In the genomic region with DNA sequence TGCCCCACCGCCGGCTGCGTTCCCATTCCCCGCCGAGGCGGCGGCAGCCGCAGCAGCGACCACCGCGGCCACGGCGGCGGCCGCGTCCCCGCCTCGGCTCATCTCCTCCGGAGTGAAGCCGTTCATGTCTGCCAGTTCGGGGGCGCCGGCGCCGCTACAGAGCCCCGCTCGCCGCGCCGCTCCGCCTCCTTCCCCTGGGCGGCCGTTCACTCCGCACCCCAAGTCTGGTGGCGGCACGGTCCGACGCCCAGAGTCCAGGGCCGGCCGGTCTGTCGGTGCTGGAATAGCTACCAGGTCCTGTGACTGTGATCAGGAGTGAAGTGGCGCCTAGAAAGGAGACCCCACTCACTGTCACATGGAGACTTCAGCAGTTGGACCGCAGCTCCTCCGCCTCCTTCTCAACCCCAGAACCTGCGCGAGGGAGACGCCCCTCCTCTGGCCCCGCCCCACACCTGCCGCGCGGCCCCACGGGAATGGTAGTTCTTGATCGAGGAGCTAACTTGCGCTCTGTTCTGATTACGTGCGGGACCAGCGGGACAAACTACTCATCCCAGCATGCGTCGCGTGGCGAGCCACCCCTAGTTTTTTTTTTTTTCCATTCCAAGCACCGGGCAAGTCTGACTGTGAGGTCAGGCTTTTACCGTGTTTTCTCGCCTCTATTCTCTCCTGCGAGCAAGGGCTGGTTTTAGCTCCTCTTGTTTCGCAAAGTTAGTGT, we compare ENCODE assay signal across 8 mouse cellular contexts. TPM values are rescaled to one million over a fixed set of nuclear protein-coding genes. Genes with fewer than 3 reads are reported as not detected.
A peak's percentile ranks its signal among the peaks of the same experiment; 100 is the strongest.
DNase-seq lines count a peak whose midpoint lies in the region; ATAC-seq lines count a peak whose summit lies in the region.

A gene (minus strand): TSS at position 420 of the 715 bp plus-strand sequence.

- peaks cover 8% of the 10 kb centered on the region for H3K36me3 ChIP-seq in hindbrain, embryonic 14.5 days (replicated peaks; ENCODE audit: control insufficient read depth, insufficient read depth)

- H3K9ac ChIP-seq in hindbrain, embryonic 14.5 days, result peak within 1 kb of the TSS; percentile 82

- no peaks in the 10 kb centered on the region for H3K27me3 ChIP-seq in hindbrain, embryonic 14.5 days (ENCODE audit: control insufficient read depth, insufficient read depth, low read length)

- H3K9me3 ChIP-seq in hindbrain, embryonic 14.5 days (ENCODE audit: control insufficient read depth, low read length), result no peaks in the 10 kb centered on the region

- peak within 1 kb of the TSS; percentile 86 for H3K4me2 ChIP-seq in hindbrain, embryonic 14.5 days (replicated peaks)

- WGBS in hindbrain, embryonic 14.5 days, result under 1% methylated on average over 66 of the region's 66 CpGs

- peaks cover 10% of the 10 kb centered on the region for H3K4me1 ChIP-seq in hindbrain, embryonic 14.5 days (replicated peaks; ENCODE audit: control insufficient read depth, insufficient read depth, low read length)

- DNase-seq in R1 (ENCODE audit: low read depth, low spot score), result peak; percentile 99
- DNase-seq in cerebellum, postnatal 25 days, result peak; percentile 98
- DNase-seq in frontal cortex, postnatal 25 days (ENCODE audit: low spot score in 2 of 2), result peak; percentile 92 to 95
- DNase-seq in hindbrain, embryonic 14.5 days (ENCODE audit: low spot score), result peak; percentile 95
- peak; percentile 98 to 99 for DNase-seq in layer of hippocampus, postnatal 36 days
- peak; percentile 99 for DNase-seq in lung, postnatal 36 days
- DNase-seq in retina, postnatal 1 day, result peak; percentile 99
- DNase-seq in urinary bladder, adult 18-20 months (ENCODE audit: low spot score in 2 of 2), result peak; percentile 98

- ATAC-seq in hindbrain, embryonic 14.5 days (ENCODE audit: low FRiP score), result peak; percentile 96

- peak within 1 kb of the TSS; percentile 92 for H3K4me3 ChIP-seq in hindbrain, embryonic 14.5 days (replicated peaks; ENCODE audit: low read length)

- H3K27ac ChIP-seq in hindbrain, embryonic 14.5 days, result peak within 1 kb of the TSS; percentile 91

RNA-seq across cellular contexts. Expression of the gene that starts here (rescaled TPM):
- 29.9 and 35.4 TPM in 2 replicates for polyA plus RNA-seq in hindbrain, embryonic 14.5 days (2014; fragmentation: Nextera tagmentation; extraction: Ambion mirVana)
- 10 to 100 TPM; 12.1 to 13.6 TPM for total RNA-seq in layer of hippocampus, postnatal 36 days (2021)

Comparison
In these comparisons a context has a peak if more than half of its experiments do, and no peak if none do; other contexts are left out.
1. Peak in every context shown above with its lines: DNase-seq, ATAC-seq, H3K4me3 ChIP-seq and H3K27ac ChIP-seq.